Mouse (Mus musculus) lung, postnatal 0 days (tissue): ENCODE measurements around the gene Acsf2.

Experiments
- CTCF ChIP-seq: IDR thresholded peaks from 2 replicates; pipeline ENCODE4 v1.5.1; 2016; ENCODE audit warnings: antibody characterized with exemption, mild to moderate bottlenecking
- EP300 ChIP-seq: IDR thresholded peaks from 2 replicates; pipeline ENCODE4 v1.6.1; 2016; ENCODE audit warnings: antibody characterized with exemption, mild to moderate bottlenecking, control low read depth

GRCm38 (mm10) chr11:94549691-94550441 lies 51.8 kb downstream of the Acsf2 start:
- no peak for TF ChIP-seq CTCF
- TF ChIP-seq EP300 = no peak
